Mouse (Mus musculus): ENCODE measurements around the gene 2310039H08Rik. TPM values are rescaled to one million over a fixed set of nuclear protein-coding genes. Genes with fewer than 3 reads are reported as not detected.

2310039H08Rik gene
- polyA plus RNA-seq, 1 experiment from 2014 or later = 49.5 TPM

DNA sequence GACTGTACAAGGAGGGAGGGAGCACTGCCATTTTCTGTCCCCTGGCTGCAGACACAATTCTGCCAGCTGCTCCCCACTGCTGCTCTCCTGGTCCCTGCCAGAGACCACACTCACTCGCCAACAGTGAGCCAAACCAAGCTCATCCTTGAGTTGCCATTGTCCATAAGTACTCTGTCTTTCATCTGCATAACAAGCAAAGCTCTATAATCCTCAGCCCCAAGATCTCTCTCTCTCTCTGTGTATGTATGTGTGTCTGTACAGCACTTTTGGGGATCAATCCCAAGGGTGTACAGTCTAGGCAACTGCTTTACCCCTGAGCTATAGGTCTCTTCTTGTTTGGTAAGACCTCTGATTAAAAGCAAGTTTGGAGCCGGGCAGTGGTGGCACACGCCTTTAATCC, 38.2 kb downstream of the 2310039H08Rik start:
- ATAC-seq (replicated peaks; ENCODE audit: insufficient number of reproducible peaks, insufficient read depth, low FRiP score, low read depth) = no peak
- H3K4me1 ChIP-seq (replicated peaks) = peaks cover 7% of the 10 kb centered on the region
- peaks cover 49% of the 10 kb centered on the region for H3K36me3 ChIP-seq
- no peak overlapping the region for H3K27ac ChIP-seq
- 89% methylated on average over 3 of the region's 3 CpGs for WGBS
- H3K9me3 ChIP-seq (replicated peaks) = no peaks in the 10 kb centered on the region
- no peak overlapping the region for H3K4me2 ChIP-seq
- H3K4me3 ChIP-seq = no peak overlapping the region
- H3K27me3 ChIP-seq = no peaks in the 10 kb centered on the region
- no peak overlapping the region for H3K9ac ChIP-seq

DNA sequence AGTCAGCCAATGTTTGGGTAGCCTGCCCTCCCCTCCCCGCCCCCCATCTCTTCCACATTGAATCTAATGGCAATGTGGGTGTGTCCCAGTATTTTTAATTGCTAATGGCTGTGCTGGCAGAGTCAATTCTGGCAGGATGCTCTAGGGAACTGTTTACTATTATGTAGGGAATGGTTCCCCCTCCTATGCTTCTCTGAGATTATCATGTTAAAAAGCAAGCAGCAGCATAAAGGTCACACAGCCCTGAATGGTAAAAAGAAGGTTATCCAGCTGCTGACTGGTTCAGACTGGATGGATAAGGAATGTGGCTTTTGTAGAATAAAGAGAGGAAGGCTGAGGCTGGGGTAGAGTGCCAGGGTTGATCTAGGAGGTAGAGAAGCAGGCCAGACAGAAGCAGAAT, 40.0 kb downstream of the 2310039H08Rik start:
- Histone ChIP-seq H3K27me3 (no peaks in the 10 kb centered on the region), H3K36me3 (peaks cover 35% of the 10 kb centered on the region), H3K9me3 (replicated peaks) (no peaks in the 10 kb centered on the region), H3K4me2 (no peak overlapping the region), H3K4me3 (no peak overlapping the region), H3K4me1 (replicated peaks) (peaks cover 7% of the 10 kb centered on the region), H3K9ac (no peak overlapping the region), H3K27ac (no peak overlapping the region)
- no peak for ATAC-seq (replicated peaks; ENCODE audit: insufficient number of reproducible peaks, insufficient read depth, low FRiP score, low read depth)
- WGBS = 89% methylated on average over 1 of the region's 1 CpGs

DNA sequence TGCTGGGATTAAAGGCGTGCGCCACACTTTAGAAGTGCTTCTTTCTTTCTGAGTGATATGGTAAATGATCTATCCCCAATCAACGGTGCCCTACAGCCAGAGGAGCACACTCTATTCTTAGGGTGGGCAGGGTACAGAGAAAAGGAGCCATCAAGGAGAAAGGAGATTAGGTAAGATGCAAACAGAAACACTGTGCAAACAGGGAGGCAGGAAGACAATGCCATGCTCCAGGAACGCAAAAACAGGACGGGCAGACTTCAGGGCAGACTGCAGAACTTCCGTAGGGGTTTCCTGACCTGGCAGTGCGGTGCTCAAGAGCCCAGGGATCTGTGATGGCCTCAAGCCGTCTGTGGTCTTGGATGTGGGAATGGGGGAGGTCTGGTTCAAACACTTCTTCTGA, 41.2 kb downstream of the 2310039H08Rik start:
- no peak for ATAC-seq (replicated peaks; ENCODE audit: insufficient number of reproducible peaks, insufficient read depth, low FRiP score, low read depth)
- Histone ChIP-seq H3K27me3 (no peaks in the 10 kb centered on the region), H3K4me2 (no peak overlapping the region), H3K9me3 (replicated peaks) (no peaks in the 10 kb centered on the region), H3K9ac (no peak overlapping the region), H3K27ac (no peak overlapping the region), H3K4me3 (no peak overlapping the region), H3K36me3 (peaks cover 28% of the 10 kb centered on the region), H3K4me1 (replicated peaks) (peaks cover 7% of the 10 kb centered on the region)
- WGBS = 82% methylated on average over 8 of the region's 8 CpGs

DNA sequence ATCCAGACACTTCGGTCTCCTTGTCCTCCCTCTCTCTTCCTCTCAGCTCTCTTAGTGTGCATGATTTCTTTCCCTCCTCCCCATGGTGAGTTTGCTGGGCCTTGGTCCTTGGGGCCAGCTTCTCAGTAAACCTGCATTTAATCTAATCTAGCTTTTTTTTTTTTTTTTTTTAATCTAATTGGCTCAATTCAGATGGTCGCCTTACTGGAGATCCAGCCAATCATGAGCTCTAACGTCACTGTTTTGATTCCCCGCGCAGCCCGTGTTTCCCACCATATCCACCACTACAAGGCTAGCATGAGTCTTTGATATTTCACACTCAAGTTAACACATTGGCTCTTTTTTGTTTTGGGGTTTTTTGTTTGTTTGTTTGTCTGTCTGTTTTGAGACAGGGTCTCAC, 42.1 kb downstream of the 2310039H08Rik start:
- Histone ChIP-seq H3K36me3 (peaks cover 28% of the 10 kb centered on the region), H3K4me2 (no peak overlapping the region), H3K27ac (no peak overlapping the region), H3K27me3 (no peaks in the 10 kb centered on the region), H3K9me3 (replicated peaks) (no peaks in the 10 kb centered on the region), H3K4me1 (replicated peaks) (peaks cover 7% of the 10 kb centered on the region; the same call in 1 of the 2 replicates), H3K9ac (no peak overlapping the region), H3K4me3 (no peak overlapping the region)
- ATAC-seq (replicated peaks; ENCODE audit: insufficient number of reproducible peaks, insufficient read depth, low FRiP score, low read depth) = no peak
- 88% methylated on average over 6 of the region's 6 CpGs for WGBS

DNA sequence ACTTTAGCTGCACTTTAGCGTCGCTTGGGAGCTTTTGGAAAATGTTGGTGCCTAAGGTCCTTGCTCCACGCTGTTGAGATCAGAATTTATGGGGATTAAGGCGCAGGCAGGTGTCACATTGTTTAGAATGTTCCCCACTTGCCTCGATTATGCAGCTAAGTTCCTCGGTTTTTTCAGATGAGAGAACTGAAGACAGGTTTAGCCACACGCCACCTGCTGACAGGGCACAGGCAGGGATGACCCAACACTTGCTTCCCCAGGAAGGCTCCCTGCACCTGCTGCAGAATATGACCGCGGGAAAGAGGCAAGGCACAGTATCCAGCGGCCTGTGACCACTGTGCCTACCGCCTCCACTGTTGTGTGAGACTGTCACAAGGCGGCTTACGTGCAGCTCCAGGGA, 43.9 kb downstream of the 2310039H08Rik start:
- H3K9ac ChIP-seq = no peak overlapping the region
- H3K27me3 ChIP-seq = no peaks in the 10 kb centered on the region
- no peak overlapping the region for H3K4me3 ChIP-seq
- peaks cover 35% of the 10 kb centered on the region for H3K36me3 ChIP-seq
- no peak for ATAC-seq (replicated peaks; ENCODE audit: insufficient number of reproducible peaks, insufficient read depth, low FRiP score, low read depth)
- WGBS = 81% methylated on average over 13 of the region's 13 CpGs
- H3K9me3 ChIP-seq (replicated peaks) = no peaks in the 10 kb centered on the region
- H3K4me1 ChIP-seq (replicated peaks) = peaks cover 5% of the 10 kb centered on the region; the same call in 1 of the 2 replicates
- no peak overlapping the region for H3K4me2 ChIP-seq
- no peak overlapping the region for H3K27ac ChIP-seq

- H3K4me2 ChIP-seq = no peak overlapping the region
Measured at GRCm38 (mm10) chr17:46817734-46818158, 45.3 kb downstream of the 2310039H08Rik start.

GRCm38 (mm10) chr17:46820628-46821027, 48.2 kb downstream of the 2310039H08Rik start:
- H3K9me3 ChIP-seq (replicated peaks) = no peaks in the 10 kb centered on the region
- no peaks in the 10 kb centered on the region for H3K27me3 ChIP-seq
- H3K4me3 ChIP-seq = no peak overlapping the region
- no peak overlapping the region for H3K4me2 ChIP-seq
- H3K9ac ChIP-seq = no peak overlapping the region
- peaks cover 5% of the 10 kb centered on the region; the same call in 1 of the 2 replicates for H3K4me1 ChIP-seq (replicated peaks)
- ATAC-seq (replicated peaks; ENCODE audit: insufficient number of reproducible peaks, insufficient read depth, low FRiP score, low read depth) = no peak
- H3K27ac ChIP-seq = no peak overlapping the region
- H3K36me3 ChIP-seq = peaks cover 46% of the 10 kb centered on the region
- whole genome bisulfite sequencing = 95% methylated on average over 7 of the region's 7 CpGs

More at GRCm38 (mm10) chr17:46817734-46818158, 45.3 kb downstream of the 2310039H08Rik start:
- no peaks in the 10 kb centered on the region for H3K27me3 ChIP-seq
- H3K36me3 ChIP-seq = peaks cover 30% of the 10 kb centered on the region
- no peak overlapping the region for H3K4me3 ChIP-seq
- no peak for ATAC-seq (replicated peaks; ENCODE audit: insufficient number of reproducible peaks, insufficient read depth, low FRiP score, low read depth)
- no peak overlapping the region for H3K9ac ChIP-seq
- no peak overlapping the region for H3K27ac ChIP-seq
- WGBS = 88% methylated on average over 12 of the region's 12 CpGs
- H3K9me3 ChIP-seq (replicated peaks) = no peaks in the 10 kb centered on the region
- H3K4me1 ChIP-seq (replicated peaks) = peaks cover 5% of the 10 kb centered on the region; the same call in 1 of the 2 replicates

Other genes starting within 250 kb of the 2310039H08Rik start
- 4.6 and 5.5 TPM in 2 replicates for gene Cul9, start 226.2 kb upstream of the 2310039H08Rik start, polyA plus RNA-seq (2015; fragmentation: Nextera tagmentation; extraction: Ambion mirVana)
- gene Srf, start 216.5 kb upstream of the 2310039H08Rik start, polyA plus RNA-seq (2015; fragmentation: Nextera tagmentation; extraction: Ambion mirVana) = 8.7 and 14.6 TPM in 2 replicates
- gene Ptk7, start 143.1 kb upstream of the 2310039H08Rik start, polyA plus RNA-seq (2015; fragmentation: Nextera tagmentation; extraction: Ambion mirVana) = 34.1 and 49.5 TPM in 2 replicates
- gene Klc4, start 126.6 kb upstream of the 2310039H08Rik start, polyA plus RNA-seq (2015; fragmentation: Nextera tagmentation; extraction: Ambion mirVana) = 20.2 and 24.2 TPM in 2 replicates
- 94.3 and 102 TPM in 2 replicates for gene Mrpl2, start 126.4 kb upstream of the 2310039H08Rik start, polyA plus RNA-seq (2015; fragmentation: Nextera tagmentation; extraction: Ambion mirVana)
- gene Cul7, start 122.3 kb upstream of the 2310039H08Rik start, polyA plus RNA-seq (2015; fragmentation: Nextera tagmentation; extraction: Ambion mirVana) = 32.8 and 44.9 TPM in 2 replicates
- 33.2 and 39.7 TPM in 2 replicates for gene Rrp36, start 98.3 kb upstream of the 2310039H08Rik start, polyA plus RNA-seq (2015; fragmentation: Nextera tagmentation; extraction: Ambion mirVana)
- gene Mea1, start 93.8 kb upstream of the 2310039H08Rik start, polyA plus RNA-seq (2015; fragmentation: Nextera tagmentation; extraction: Ambion mirVana) = 105 and 113 TPM in 2 replicates
- gene Klhdc3, start 91.7 kb upstream of the 2310039H08Rik start, polyA plus RNA-seq (2015; fragmentation: Nextera tagmentation; extraction: Ambion mirVana) = 153 and 163 TPM in 2 replicates
- 44.6 and 66.2 TPM in 2 replicates for gene Ppp2r5d, start 67.5 kb upstream of the 2310039H08Rik start, polyA plus RNA-seq (2015; fragmentation: Nextera tagmentation; extraction: Ambion mirVana)
- 10.5 and 19.0 TPM in 2 replicates for gene Pex6, start 61.2 kb upstream of the 2310039H08Rik start, polyA plus RNA-seq (2015; fragmentation: Nextera tagmentation; extraction: Ambion mirVana)
- gene Gnmt, start 43.5 kb upstream of the 2310039H08Rik start, polyA plus RNA-seq (2015; fragmentation: Nextera tagmentation; extraction: Ambion mirVana) = 1.2 and 1.8 TPM in 2 replicates
- 43.1 and 55.5 TPM in 2 replicates for gene Cnpy3, start 20.4 kb upstream of the 2310039H08Rik start, polyA plus RNA-seq (2015; fragmentation: Nextera tagmentation; extraction: Ambion mirVana)
- 2.9 and 25.2 TPM in 2 replicates for gene Ptcra, start 8.9 kb upstream of the 2310039H08Rik start, polyA plus RNA-seq (2015; fragmentation: Nextera tagmentation; extraction: Ambion mirVana)
- 86.3 and 93.7 TPM in 2 replicates for gene Rpl7l1, start 10.0 kb downstream of the 2310039H08Rik start, polyA plus RNA-seq (2015; fragmentation: Nextera tagmentation; extraction: Ambion mirVana)
- gene Bicral, start 85.8 kb downstream of the 2310039H08Rik start, polyA plus RNA-seq (2015; fragmentation: Nextera tagmentation; extraction: Ambion mirVana) = 3.2 and 3.9 TPM in 2 replicates
- 41.9 and 43.8 TPM in 2 replicates for gene Tbcc, start 118.0 kb downstream of the 2310039H08Rik start, polyA plus RNA-seq (2015; fragmentation: Nextera tagmentation; extraction: Ambion mirVana)
- not detected in 2 replicates for gene Prph2, start 137.8 kb downstream of the 2310039H08Rik start, polyA plus RNA-seq (2015; fragmentation: Nextera tagmentation; extraction: Ambion mirVana)
- gene Ubr2, start 237.9 kb downstream of the 2310039H08Rik start, polyA plus RNA-seq (2015; fragmentation: Nextera tagmentation; extraction: Ambion mirVana) = 14.4 and 16.7 TPM in 2 replicates